Mouse (Mus musculus): ENCODE results near the gene Agtpbp1. TPM values are rescaled to one million over a fixed set of nuclear protein-coding genes. Genes with fewer than 3 reads are reported as not detected.

Agtpbp1 gene
- total and polyA plus RNA-seq, 3 experiments, result 24.2 to 117 (median 33.7) TPM

- no peaks in the 10 kb centered on the region for H3K27me3 ChIP-seq (ENCODE audit: control insufficient read depth in 1 of 2, insufficient read depth in 2 of 2, low read length in 2 of 2)
- H3K4me3 ChIP-seq (ENCODE audit: control insufficient read depth in 1 of 2, insufficient read depth in 1 of 2, low read depth in 2 of 2, low read length in 2 of 2), result no peak overlapping the region
- H3K36me3 ChIP-seq (ENCODE audit: control insufficient read depth in 1 of 2, insufficient read depth in 2 of 2, low read length in 2 of 2), result peaks cover 0 to 15% of the 10 kb centered on the region in 2 experiments; a peak in 2 of 4 replicates
- H3K9me3 ChIP-seq (replicated peaks; ENCODE audit: insufficient read depth, low read length), result no peaks in the 10 kb centered on the region
- no peak for TF ChIP-seq EP300 (IDR thresholded peaks at IDR 0.05; ENCODE audit: low read depth in 1 of 2, low read length in 2 of 2)
- H3K79me2 ChIP-seq (ENCODE audit: control insufficient read depth, insufficient read depth, low read length, poor library complexity), result no peaks in the 10 kb centered on the region
- H3K4me1 ChIP-seq (ENCODE audit: control insufficient read depth in 1 of 2, insufficient read depth in 2 of 2, low read length in 2 of 2), result no peaks in the 10 kb centered on the region
- H3K9ac ChIP-seq (ENCODE audit: control insufficient read depth, low read depth, low read length, poor library complexity, severe bottlenecking), result no peak overlapping the region
- DNase-seq (ENCODE audit: low read depth, low spot score), result no peak
- H3K27ac ChIP-seq (ENCODE audit: control insufficient read depth, low read depth, low read length), result no peak overlapping the region
Observed at GRCm38 (mm10) chr13:59604511-59604910, 19.5 kb upstream of the Agtpbp1 start.

- H3K79me2 ChIP-seq (ENCODE audit: control insufficient read depth, insufficient read depth, low read length, poor library complexity), result no peaks in the 10 kb centered on the region
- H3K4me1 ChIP-seq (ENCODE audit: control insufficient read depth in 1 of 2, insufficient read depth in 2 of 2, low read length in 2 of 2), result no peaks in the 10 kb centered on the region
- H3K36me3 ChIP-seq (ENCODE audit: control insufficient read depth in 1 of 2, insufficient read depth in 2 of 2, low read length in 2 of 2), result peaks cover 0 to 19% of the 10 kb centered on the region in 2 experiments; a peak in 2 of 4 replicates
- H3K9ac ChIP-seq (ENCODE audit: control insufficient read depth, low read depth, low read length, poor library complexity, severe bottlenecking), result no peak overlapping the region
- no peak for TF ChIP-seq MAX (IDR thresholded peaks at IDR 0.05; ENCODE audit: low read length)
- no peak for TF ChIP-seq HCFC1 (IDR thresholded peaks at IDR 0.05; ENCODE audit: low read depth, low read length)
- TF ChIP-seq MYC (IDR thresholded peaks at IDR 0.05; ENCODE audit: low read depth, low read length), result no peak
- TF ChIP-seq ZNF384 (IDR thresholded peaks at IDR 0.05; ENCODE audit: low read depth, low read length), result no peak
- no peak for TF ChIP-seq SMC3 (IDR thresholded peaks at IDR 0.05; ENCODE audit: low read depth, low read length)
- TF ChIP-seq ELF1 (IDR thresholded peaks at IDR 0.05; ENCODE audit: low read depth, low read length), result no peak
- TF ChIP-seq GABPA (IDR thresholded peaks at IDR 0.05; ENCODE audit: low read depth, low read length), result no peak
- no peak for DNase-seq (ENCODE audit: low read depth, low spot score)
- H3K27ac ChIP-seq (ENCODE audit: control insufficient read depth, low read depth, low read length), result no peak overlapping the region
- no peak overlapping the region for H3K4me3 ChIP-seq (ENCODE audit: control insufficient read depth in 1 of 2, insufficient read depth in 1 of 2, low read depth in 2 of 2, low read length in 2 of 2)
- no peaks in the 10 kb centered on the region for H3K27me3 ChIP-seq (ENCODE audit: control insufficient read depth in 1 of 2, insufficient read depth in 2 of 2, low read length in 2 of 2)
- H3K9me3 ChIP-seq (replicated peaks; ENCODE audit: insufficient read depth, low read length), result no peaks in the 10 kb centered on the region
Observed at GRCm38 (mm10) chr13:59603096-59603495, 18.1 kb upstream of the Agtpbp1 start.

- H3K79me2 ChIP-seq (ENCODE audit: control insufficient read depth, insufficient read depth, low read length, poor library complexity), result peaks cover 5% of the 10 kb centered on the region; the same call in 1 of the 2 replicates
- H3K9me3 ChIP-seq (replicated peaks; ENCODE audit: insufficient read depth, low read length), result no peaks in the 10 kb centered on the region
- peaks cover 1 to 6% of the 10 kb centered on the region in 2 experiments for H3K36me3 ChIP-seq (ENCODE audit: control insufficient read depth in 1 of 2, insufficient read depth in 2 of 2, low read length in 2 of 2)
- no peak for DNase-seq (ENCODE audit: low read depth, low spot score)
- H3K27me3 ChIP-seq (ENCODE audit: control insufficient read depth in 1 of 2, insufficient read depth in 2 of 2, low read length in 2 of 2), result no peaks in the 10 kb centered on the region
- H3K9ac ChIP-seq (ENCODE audit: control insufficient read depth, low read depth, low read length, poor library complexity, severe bottlenecking), result no peak overlapping the region
- TF ChIP-seq GATA1 (IDR thresholded peaks at IDR 0.05; ENCODE audit: low read depth, low read length), result no peak
- no peak for TF ChIP-seq MEF2A (IDR thresholded peaks at IDR 0.05; ENCODE audit: extremely low read depth, insufficient replicate concordance, low read depth, low read length, poor library complexity, severe bottlenecking)
- TF ChIP-seq ZMIZ1 (IDR thresholded peaks at IDR 0.05; ENCODE audit: low read depth, low read length), result no peak
- TF ChIP-seq MAX (IDR thresholded peaks at IDR 0.05; ENCODE audit: low read length), result no peak
- no peak for TF ChIP-seq UBTF (IDR thresholded peaks at IDR 0.05; ENCODE audit: borderline replicate concordance, insufficient read depth, low read depth, low read length)
- TF ChIP-seq CTCF (IDR thresholded peaks at IDR 0.05 in 2 of 3, conservative IDR thresholded peaks at IDR 0.05 in 1 of 3; ENCODE audit: control insufficient read depth in 1 of 3, insufficient read depth in 1 of 3, low read depth in 2 of 3, low read length in 3 of 3, poor library complexity in 1 of 3, severe bottlenecking in 1 of 3), result no peak
- no peak for TF ChIP-seq HCFC1 (IDR thresholded peaks at IDR 0.05; ENCODE audit: low read depth, low read length)
- TF ChIP-seq KAT2A (conservative IDR thresholded peaks at IDR 0.05; ENCODE audit: low read depth, low read length), result no peak
- no peak for TF ChIP-seq SIN3A (IDR thresholded peaks at IDR 0.05; ENCODE audit: low read length)
- no peak for TF ChIP-seq BHLHE40 (IDR thresholded peaks at IDR 0.05; ENCODE audit: borderline replicate concordance, low read depth, low read length)
- no peak for TF ChIP-seq NELFE (IDR thresholded peaks at IDR 0.05; ENCODE audit: low read depth, low read length)
- TF ChIP-seq NRF1 (IDR thresholded peaks at IDR 0.05; ENCODE audit: insufficient read depth, low read depth, low read length, poor library complexity, severe bottlenecking), result no peak
- TF ChIP-seq MAFK (IDR thresholded peaks at IDR 0.05; ENCODE audit: borderline replicate concordance, low read depth, low read length), result no peak
- no peak for TF ChIP-seq POLR2AphosphoS2 (IDR thresholded peaks at IDR 0.05; ENCODE audit: low read length)
- no peak for TF ChIP-seq ZNF384 (IDR thresholded peaks at IDR 0.05; ENCODE audit: low read depth, low read length)
- TF ChIP-seq TCF12 (IDR thresholded peaks at IDR 0.05; ENCODE audit: low read depth, low read length), result no peak
- TF ChIP-seq ZKSCAN1 (IDR thresholded peaks at IDR 0.05; ENCODE audit: low read depth, low read length), result no peak
- TF ChIP-seq USF1 (IDR thresholded peaks at IDR 0.05; ENCODE audit: low read depth, low read length), result no peak
- peaks cover 0 to 2% of the 10 kb centered on the region in 2 experiments; a peak in 1 of 4 replicates for H3K4me1 ChIP-seq (ENCODE audit: control insufficient read depth in 1 of 2, insufficient read depth in 2 of 2, low read length in 2 of 2)
- H3K4me3 ChIP-seq (ENCODE audit: control insufficient read depth in 1 of 2, insufficient read depth in 1 of 2, low read depth in 2 of 2, low read length in 2 of 2), result no peak overlapping the region
- H3K27ac ChIP-seq (ENCODE audit: control insufficient read depth, low read depth, low read length), result no peak overlapping the region
Observed at GRCm38 (mm10) chr13:59592630-59593029, 7.6 kb upstream of the Agtpbp1 start.
